Mouse (Mus musculus) ES-E14 (cell line): ENCODE data around the gene Ccn6. TPM values are rescaled to one million over a fixed set of nuclear protein-coding genes. Genes with fewer than 3 reads are reported as not detected.

Experiments
- DNase-seq: peaks from one replicate; pipeline ENCODE4 v3.0.0-alpha.2; 2013; ENCODE audit warnings: low read depth, low spot score
- H3K27ac ChIP-seq: 2 replicates; pipeline ENCODE4 v1.5.1; 2012; ENCODE audit warnings: low read depth, mild to moderate bottlenecking, low read length, moderate library complexity, mixed read lengths; ENCODE audit not compliant: poor library complexity, insufficient read depth, severe bottlenecking
- H3K36me3 ChIP-seq: 2 replicates; pipeline ENCODE4 v1.6.1; 2012; ENCODE audit warnings: mild to moderate bottlenecking, low read length, moderate library complexity, mixed read lengths; ENCODE audit not compliant: control insufficient read depth, poor library complexity, insufficient read depth, severe bottlenecking
- H3K4me1 ChIP-seq, 2 experiments: fragments of 150-350 bp in 1 of 2; sonication (generic) in 1 of 2; 2 replicates each; pipeline ENCODE4 v1.6.1; 2012; ENCODE audit warnings: low read length in 2 of 2, mild to moderate bottlenecking in 1 of 2, mixed read lengths in 1 of 2; ENCODE audit not compliant: control insufficient read depth in 2 of 2, insufficient read depth in 2 of 2, poor library complexity in 1 of 2
- H3K4me3 ChIP-seq, 2 experiments: fragments of 150-350 bp in 1 of 2; sonication (generic) in 1 of 2; 2 replicates each; pipeline ENCODE4 v1.5.1; 2012; ENCODE audit warnings: low read length in 2 of 2, low read depth in 1 of 2, mild to moderate bottlenecking in 1 of 2, mixed read lengths in 1 of 2; ENCODE audit not compliant: insufficient read depth in 1 of 2, poor library complexity in 1 of 2, severe bottlenecking in 1 of 2
- H3K9ac ChIP-seq: 2 replicates; pipeline ENCODE4 v1.6.1; 2012; ENCODE audit warnings: low read depth, mild to moderate bottlenecking, low read length, mixed read lengths; ENCODE audit not compliant: poor library complexity, insufficient read depth, severe bottlenecking
- H3K9me3 ChIP-seq: fragments of 150-350 bp; sonication (generic); 2 replicates; pipeline ENCODE4 v1.6.1; 2012; ENCODE audit warnings: low read depth, mild to moderate bottlenecking, low read length; ENCODE audit not compliant: control insufficient read depth, insufficient read depth
- CHD2 ChIP-seq: IDR thresholded peaks from 2 replicates; pipeline ENCODE4 v1.6.1; 2014; ENCODE audit warnings: mild to moderate bottlenecking, low read depth, low read length, inconsistent platforms
- HCFC1 ChIP-seq: IDR thresholded peaks from 2 replicates; pipeline ENCODE4 v1.6.1; 2012; ENCODE audit warnings: low read length, inconsistent platforms, borderline replicate concordance; ENCODE audit not compliant: insufficient read depth
- MAFK ChIP-seq: IDR thresholded peaks from 2 replicates; pipeline ENCODE4 v1.6.1; 2014; ENCODE audit warnings: mild to moderate bottlenecking, low read depth, low read length, inconsistent platforms; ENCODE audit not compliant: insufficient read depth
- ZC3H11A ChIP-seq: IDR thresholded peaks from 2 replicates; pipeline ENCODE4 v1.6.1; 2012; ENCODE audit warnings: low read depth, mild to moderate bottlenecking, inconsistent platforms, low read length, borderline replicate concordance
- ZNF384 ChIP-seq: IDR thresholded peaks from 2 replicates; pipeline ENCODE4 v1.6.1; 2012; ENCODE audit warnings: low read depth, low read length, inconsistent platforms
- in situ Hi-C, 2 experiments: fragments of 600-800 bp; cut with MboI; formaldehyde crosslinking; loops; one replicate each; pipeline ENCODE4 v1.15.1; 2025; ENCODE audit warnings: low sequenced_read_pairs in 2 of 2, inconsistent platforms in 1 of 2; ENCODE audit not compliant: unreplicated experiment in 2 of 2
- total RNA-seq: library from RNA; depleted of rRNA; stranded (reverse); fragments of 300-350 nt; gene quantifications from 2 replicates; pipeline ENCODE4 v1.2.3, GENCODE M21; 2012; rRNA removed

Gene Ccn6
- total RNA-seq: 0.26 TPM in 1 of 2 replicates, not detected in the other

DNA sequence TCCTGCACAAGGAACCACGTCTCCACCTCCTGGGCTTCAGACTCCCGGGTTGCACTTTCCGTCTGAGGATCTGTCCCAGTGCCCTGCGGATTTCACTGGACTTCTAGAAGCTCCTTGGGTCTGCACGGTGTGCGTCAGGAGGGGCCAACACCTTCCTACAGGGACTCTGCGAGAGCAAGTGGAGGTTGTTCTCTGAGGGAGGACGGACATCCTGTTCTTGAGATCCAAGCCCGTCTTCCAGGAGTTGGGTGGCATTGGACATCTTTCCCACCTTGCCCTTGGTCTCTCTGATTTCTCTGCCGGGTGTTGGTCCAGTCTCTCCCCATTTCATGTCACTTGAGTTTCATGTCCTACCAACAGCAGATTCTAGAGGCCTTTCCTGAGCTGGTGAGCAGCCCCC is at the start of gene Ccn6:
Ccn6 (minus strand) TSS at position 101 of the 400 bp plus-strand sequence.
- Histone ChIP-seq H3K9me3 (no peaks in the 10 kb centered on the region), H3K27ac (no peak within 1 kb of the TSS), H3K4me1 (peaks cover 2 to 3% of the 10 kb centered on the region in 2 experiments; a peak in 3 of 4 replicates), H3K9ac (no peak within 1 kb of the TSS), H3K36me3 (no peaks in the 10 kb centered on the region), H3K4me3 (no peak within 1 kb of the TSS)
- TF ChIP-seq CHD2: no peak
- no peak for TF ChIP-seq ZNF384
- no peak for TF ChIP-seq HCFC1
- TF ChIP-seq MAFK: no peak
- TF ChIP-seq ZC3H11A: no peak
- no peak for DNase-seq
- in situ Hi-C loops: no loop called here

DNA sequence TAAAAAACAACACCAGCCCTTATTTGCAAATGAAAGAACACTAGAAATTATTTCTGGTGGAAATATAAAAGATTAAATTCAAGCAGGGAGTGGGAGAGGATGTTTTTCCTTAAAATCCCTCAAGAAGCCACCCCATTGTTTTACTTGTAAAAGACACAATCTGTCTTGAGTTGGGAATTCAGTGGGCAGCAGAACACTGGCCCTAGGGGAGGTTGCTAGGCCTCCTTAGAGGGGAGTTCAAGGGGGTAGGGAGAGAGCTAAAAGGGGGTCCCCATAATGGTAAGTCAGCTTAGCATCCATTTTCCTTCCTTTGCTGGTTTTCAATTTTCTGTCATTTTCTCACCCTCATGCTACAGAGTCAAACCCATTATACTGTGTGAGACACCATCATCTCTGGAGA is 46.4 kb upstream of the Ccn6 start:
- no peak for DNase-seq
- 0 out of 4 replicates have a peak, but pooled peaks cover 0 to 5% of the 10 kb centered on the region in 2 experiments for H3K4me1 ChIP-seq
- H3K9ac ChIP-seq: no peak overlapping the region
- H3K9me3 ChIP-seq: no peaks in the 10 kb centered on the region
- no peaks in the 10 kb centered on the region for H3K36me3 ChIP-seq
- no peak overlapping the region for H3K27ac ChIP-seq
- in situ Hi-C loops: no loop called here
- no peak for TF ChIP-seq CHD2
- no peak for TF ChIP-seq ZNF384
- TF ChIP-seq ZC3H11A: no peak
- TF ChIP-seq HCFC1: no peak
- TF ChIP-seq MAFK: no peak
- no peak overlapping the region for H3K4me3 ChIP-seq

DNA sequence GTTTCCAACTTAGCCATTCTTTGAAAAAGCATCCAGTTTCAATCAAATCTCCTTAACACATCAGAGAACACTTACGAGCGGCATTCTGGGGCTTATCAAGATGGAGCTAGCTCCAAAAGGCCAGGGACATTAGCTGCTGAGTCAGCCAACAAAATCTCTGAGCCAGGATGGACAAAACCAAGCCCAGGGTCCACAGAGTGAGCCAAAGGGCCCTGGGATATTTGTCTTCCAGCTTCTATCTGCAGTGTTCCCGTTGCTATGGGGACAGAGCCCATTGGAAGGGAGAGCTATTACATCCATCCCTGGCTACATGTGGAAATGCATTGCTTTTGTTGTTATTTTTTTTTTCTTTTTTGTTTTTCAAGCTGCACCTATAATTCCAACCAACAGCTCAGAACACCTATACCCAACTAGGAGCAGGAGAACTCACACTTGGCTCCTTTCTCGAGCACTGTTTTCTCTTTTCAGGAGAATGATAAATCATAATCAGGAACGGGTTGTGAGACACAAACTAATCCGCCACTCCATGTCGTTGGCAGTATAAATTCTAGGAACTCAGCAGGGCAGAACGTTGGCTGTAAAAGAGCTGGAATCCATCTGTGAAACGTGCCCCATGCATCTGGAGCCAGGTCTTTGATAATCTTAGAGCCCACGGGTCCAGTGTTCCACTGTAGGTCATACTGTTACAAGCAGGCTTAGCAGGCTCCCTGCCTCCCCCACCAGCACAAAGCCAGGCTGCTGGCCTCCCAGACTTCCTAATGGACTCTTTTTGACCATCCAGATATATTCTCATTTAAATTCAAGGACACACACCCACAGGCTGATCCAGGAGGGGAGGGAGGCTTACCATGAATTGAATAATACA is 45.8 kb upstream of the Ccn6 start:
- H3K9me3 ChIP-seq: no peaks in the 10 kb centered on the region
- no peak for TF ChIP-seq MAFK
- TF ChIP-seq ZNF384: no peak
- TF ChIP-seq CHD2: no peak
- no peak for TF ChIP-seq HCFC1
- TF ChIP-seq ZC3H11A: no peak
- H3K9ac ChIP-seq: no peak overlapping the region
- in situ Hi-C loops: no loop called here
- H3K27ac ChIP-seq: no peak overlapping the region
- no peaks in the 10 kb centered on the region for H3K36me3 ChIP-seq
- DNase-seq: no peak
- no peak overlapping the region for H3K4me3 ChIP-seq
- H3K4me1 ChIP-seq: 0 out of 4 replicates have a peak, but pooled peaks cover 0 to 5% of the 10 kb centered on the region in 2 experiments

DNA sequence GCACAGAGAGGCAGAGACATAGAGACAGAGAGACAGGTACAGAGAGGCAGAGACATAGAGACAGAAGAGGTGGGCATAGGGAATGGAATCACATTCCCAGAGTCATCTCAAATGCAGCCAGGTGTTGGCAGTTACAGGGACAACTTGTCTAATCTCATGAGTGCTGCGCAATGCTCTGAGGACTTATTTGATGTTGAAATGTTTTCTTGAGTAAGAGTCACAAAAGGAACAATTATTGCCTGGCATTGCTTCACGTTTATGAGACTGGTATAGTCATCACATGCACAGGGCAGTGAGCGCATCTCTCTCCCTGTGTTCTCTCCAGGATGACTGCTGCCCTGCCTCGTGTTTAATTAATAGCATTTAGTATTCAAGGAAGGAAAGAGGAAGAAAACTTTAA is 45.1 kb upstream of the Ccn6 start:
- DNase-seq: no peak
- Histone ChIP-seq H3K4me3 (no peak overlapping the region), H3K9ac (no peak overlapping the region), H3K9me3 (no peaks in the 10 kb centered on the region), H3K4me1 (0 out of 4 replicates have a peak, but pooled peaks cover 0 to 5% of the 10 kb centered on the region in 2 experiments), H3K36me3 (no peaks in the 10 kb centered on the region), H3K27ac (no peak overlapping the region)
- TF ChIP-seq CHD2: no peak
- no peak for TF ChIP-seq ZC3H11A
- TF ChIP-seq HCFC1: no peak
- TF ChIP-seq MAFK: no peak
- TF ChIP-seq ZNF384: no peak
- in situ Hi-C loops: no loop called here
